In genomic region chr12:41557832-41558231, GRCm38 (mm10) we compare ENCODE assay signal across 14 mouse cellular contexts.
"Had no signal": no experiment of that assay in that cellular context is flagged by ENCODE, and none has a peak within 500 bp of the region (broad histone marks: within the 10 kb centered on the region; RNA-seq: fewer than 3 reads in every experiment).

No protein-coding gene starts in this region.

- H3K4me1 ChIP-seq: intestine, embryonic 15.5 days; kidney, embryonic 15.5 days had no signal

- H3K4me2 ChIP-seq: intestine, embryonic 15.5 days; kidney, embryonic 15.5 days; liver, embryonic 11.5 days had no signal

- DNase-seq: kidney, adult 11 months; kidney, adult 8-10 months; kidney, postnatal 10 days; kidney, postnatal 36 days; liver, postnatal 0 days; midbrain, embryonic 14.5 days; thymus, adult 18-20 months; thymus, postnatal 14 days; thymus, postnatal 4 days had no signal

- H3K27me3 ChIP-seq: intestine, embryonic 15.5 days; kidney, embryonic 15.5 days had no signal

- H3K27ac ChIP-seq: intestine, embryonic 15.5 days; kidney, embryonic 15.5 days; liver, embryonic 14.5 days; macrophage had no signal

- H3K36me3 ChIP-seq: intestine, embryonic 15.5 days; kidney, embryonic 15.5 days had no signal

- H3K9me3 ChIP-seq: intestine, embryonic 15.5 days; kidney, embryonic 15.5 days had no signal

- H3K9ac ChIP-seq: intestine, embryonic 15.5 days; kidney, embryonic 15.5 days; liver, embryonic 14.5 days; liver, postnatal 0 days had no signal

- H3K4me3 ChIP-seq: intestine, embryonic 15.5 days; kidney, embryonic 15.5 days had no signal

- ATAC-seq: intestine, embryonic 15.5 days; liver, postnatal 0 days had no signal
